Mouse (Mus musculus) liver, embryonic 15.5 days (tissue): ENCODE data around the gene Tcerg1l. TPM values are rescaled to one million over a fixed set of nuclear protein-coding genes. Genes with fewer than 3 reads are reported as not detected.

Source experiments
- ATAC-seq: fragments of 200-750 bp; cut with Nextera tagmentation; 2 replicates; pipeline ENCODE4 v1.8.0; 2017; ENCODE audit warnings: moderate number of reproducible peaks, mild to moderate bottlenecking, moderate library complexity; ENCODE audit not compliant: insufficient read depth
- H3K27ac ChIP-seq: fragments of 300-500 bp; sonication (generic); replicated peaks from 2 replicates; pipeline ENCODE4 v1.5.1; 2015; ENCODE audit warnings: mild to moderate bottlenecking, inconsistent platforms
- H3K27me3 ChIP-seq: fragments of 300-500 bp; sonication (generic); 2 replicates; pipeline ENCODE4 v1.6.1; 2015; ENCODE audit warnings: mild to moderate bottlenecking, inconsistent platforms
- H3K36me3 ChIP-seq: fragments of 300-500 bp; sonication (generic); replicated peaks from 2 replicates; pipeline ENCODE4 v1.6.1; 2015; ENCODE audit warnings: moderate library complexity, mild to moderate bottlenecking, inconsistent platforms
- H3K4me1 ChIP-seq: fragments of 300-500 bp; sonication (generic); replicated peaks from 2 replicates; pipeline ENCODE4 v1.6.1; 2015; ENCODE audit warnings: inconsistent platforms
- H3K4me2 ChIP-seq: fragments of 300-500 bp; sonication (generic); 2 replicates; pipeline ENCODE4 v1.6.1; 2015; ENCODE audit warnings: moderate library complexity, mild to moderate bottlenecking, inconsistent platforms
- H3K4me3 ChIP-seq: fragments of 300-500 bp; sonication (generic); replicated peaks from 2 replicates; pipeline ENCODE4 v1.5.1; 2015; ENCODE audit warnings: mild to moderate bottlenecking, inconsistent platforms
- H3K9ac ChIP-seq: fragments of 300-500 bp; sonication (generic); 2 replicates; pipeline ENCODE4 v1.6.1; 2015; ENCODE audit warnings: moderate library complexity, mild to moderate bottlenecking, inconsistent platforms
- H3K9me3 ChIP-seq: fragments of 300-500 bp; sonication (generic); replicated peaks from 2 replicates; pipeline ENCODE4 v1.6.1; 2016; ENCODE audit warnings: inconsistent platforms
- WGBS: fragments of 180-500 bp; shearing (Covaris S2); methylation state at CpG from one replicate; pipeline ENCODE4 v1.1.7; 2015; ENCODE audit warnings: mixed read lengths; ENCODE audit not compliant: insufficient replicate concordance; 5-methylcytosine and 5-hydroxymethylcytosine counted together
- polyA plus RNA-seq: library from polyadenylated mRNA; unstranded; fragments of >200 nt; fragmentation: Nextera tagmentation; extraction: Ambion mirVana; gene quantifications from 2 replicates; pipeline ENCODE4 v1.2.1, GENCODE M21; 2015

Tcerg1l gene
- polyA plus RNA-seq, 1 experiment from 2014 or later: not detected

- ATAC-seq: no peak
- WGBS: 63% methylated on average over 8 of the region's 8 CpGs
- H3K4me3 ChIP-seq: no peak overlapping the region
- no peaks in the 10 kb centered on the region for H3K36me3 ChIP-seq
- no peak overlapping the region for H3K9ac ChIP-seq
- H3K4me1 ChIP-seq: no peaks in the 10 kb centered on the region
- H3K27ac ChIP-seq: no peak overlapping the region
- no peaks in the 10 kb centered on the region for H3K9me3 ChIP-seq
- H3K4me2 ChIP-seq: no peak overlapping the region
- H3K27me3 ChIP-seq: no peaks in the 10 kb centered on the region
Observed at GRCm38 (mm10) chr7:138357475-138357874, 40.1 kb downstream of the Tcerg1l start.

- H3K9ac ChIP-seq: no peak overlapping the region
- H3K27me3 ChIP-seq: no peaks in the 10 kb centered on the region
- no peaks in the 10 kb centered on the region for H3K9me3 ChIP-seq
- no peak for ATAC-seq
- no peak overlapping the region for H3K4me2 ChIP-seq
- WGBS: 18% methylated on average over 2 of the region's 2 CpGs
- H3K4me1 ChIP-seq: no peaks in the 10 kb centered on the region
- no peak overlapping the region for H3K27ac ChIP-seq
- no peak overlapping the region for H3K4me3 ChIP-seq
- H3K36me3 ChIP-seq: no peaks in the 10 kb centered on the region
Observed at GRCm38 (mm10) chr7:138356655-138357449, 40.7 kb downstream of the Tcerg1l start.

- no peaks in the 10 kb centered on the region for H3K27me3 ChIP-seq
Observed at GRCm38 (mm10) chr7:138345451-138345850, 52.1 kb downstream of the Tcerg1l start.

GRCm38 (mm10) chr7:138338451-138338850, 59.1 kb downstream of the Tcerg1l start:
- Histone ChIP-seq H3K9me3 (no peaks in the 10 kb centered on the region), H3K4me1 (no peaks in the 10 kb centered on the region), H3K27ac (no peak overlapping the region), H3K4me3 (no peak overlapping the region), H3K4me2 (no peak overlapping the region), H3K27me3 (no peaks in the 10 kb centered on the region), H3K9ac (no peak overlapping the region), H3K36me3 (no peaks in the 10 kb centered on the region)
- 35% methylated on average over 4 of the region's 4 CpGs for WGBS
- ATAC-seq: no peak

More at GRCm38 (mm10) chr7:138345451-138345850, 52.1 kb downstream of the Tcerg1l start:
- Histone ChIP-seq H3K9me3 (no peaks in the 10 kb centered on the region), H3K4me2 (no peak overlapping the region), H3K36me3 (no peaks in the 10 kb centered on the region), H3K4me3 (no peak overlapping the region), H3K27ac (no peak overlapping the region), H3K4me1 (no peaks in the 10 kb centered on the region), H3K9ac (no peak overlapping the region)
- WGBS: 58% methylated on average over 6 of the region's 6 CpGs
- ATAC-seq: no peak

- no peak overlapping the region for H3K9ac ChIP-seq
- 48% methylated on average over 5 of the region's 5 CpGs for WGBS
- no peak overlapping the region for H3K4me2 ChIP-seq
- H3K36me3 ChIP-seq: no peaks in the 10 kb centered on the region
- H3K4me1 ChIP-seq: no peaks in the 10 kb centered on the region
- H3K27me3 ChIP-seq: no peaks in the 10 kb centered on the region
- no peak overlapping the region for H3K4me3 ChIP-seq
- H3K27ac ChIP-seq: no peak overlapping the region
- no peaks in the 10 kb centered on the region for H3K9me3 ChIP-seq
- no peak for ATAC-seq
Observed at GRCm38 (mm10) chr7:138337946-138338345, 59.6 kb downstream of the Tcerg1l start.

- no peaks in the 10 kb centered on the region for H3K27me3 ChIP-seq
- no peaks in the 10 kb centered on the region for H3K36me3 ChIP-seq
- no peaks in the 10 kb centered on the region for H3K9me3 ChIP-seq
- H3K27ac ChIP-seq: no peak overlapping the region
- H3K4me1 ChIP-seq: no peaks in the 10 kb centered on the region
- H3K4me2 ChIP-seq: no peak overlapping the region
- H3K4me3 ChIP-seq: no peak overlapping the region
- H3K9ac ChIP-seq: no peak overlapping the region
- ATAC-seq: no peak
- WGBS: 64% methylated on average over 4 of the region's 4 CpGs
Observed at GRCm38 (mm10) chr7:138332504-138333168, 64.9 kb downstream of the Tcerg1l start.

- no peak for ATAC-seq
- Histone ChIP-seq H3K36me3 (no peaks in the 10 kb centered on the region), H3K27me3 (no peaks in the 10 kb centered on the region), H3K4me1 (no peaks in the 10 kb centered on the region), H3K4me3 (no peak overlapping the region), H3K27ac (no peak overlapping the region), H3K4me2 (no peak overlapping the region), H3K9me3 (no peaks in the 10 kb centered on the region), H3K9ac (no peak overlapping the region)
- WGBS: 59% methylated on average over 3 of the region's 3 CpGs
Observed at GRCm38 (mm10) chr7:138331266-138331665, 66.3 kb downstream of the Tcerg1l start.

GRCm38 (mm10) chr7:138328637-138329036, 68.9 kb downstream of the Tcerg1l start:
- Histone ChIP-seq H3K27ac (no peak overlapping the region), H3K27me3 (no peaks in the 10 kb centered on the region), H3K4me1 (no peaks in the 10 kb centered on the region), H3K9me3 (no peaks in the 10 kb centered on the region), H3K4me2 (no peak overlapping the region), H3K36me3 (no peaks in the 10 kb centered on the region), H3K4me3 (no peak overlapping the region), H3K9ac (no peak overlapping the region)
- no peak for ATAC-seq
- WGBS: 66% methylated on average over 6 of the region's 6 CpGs

- H3K27me3 ChIP-seq: no peaks in the 10 kb centered on the region
- H3K9ac ChIP-seq: no peak overlapping the region
- no peak overlapping the region for H3K4me3 ChIP-seq
- no peak overlapping the region for H3K27ac ChIP-seq
- H3K4me2 ChIP-seq: no peak overlapping the region
- no peak for ATAC-seq
- no peaks in the 10 kb centered on the region for H3K9me3 ChIP-seq
- no peaks in the 10 kb centered on the region for H3K4me1 ChIP-seq
- whole genome bisulfite sequencing: 57% methylated on average over 3 of the region's 3 CpGs
- H3K36me3 ChIP-seq: no peaks in the 10 kb centered on the region
Observed at GRCm38 (mm10) chr7:138326760-138327159, 70.8 kb downstream of the Tcerg1l start.

GRCm38 (mm10) chr7:138313733-138314132, 83.8 kb downstream of the Tcerg1l start:
- ATAC-seq: no peak
- no peak overlapping the region for H3K27ac ChIP-seq
- 76% methylated on average over 1 of the region's 1 CpGs for WGBS
- no peak overlapping the region for H3K9ac ChIP-seq
- H3K9me3 ChIP-seq: no peaks in the 10 kb centered on the region
- H3K4me2 ChIP-seq: no peak overlapping the region
- no peaks in the 10 kb centered on the region for H3K4me1 ChIP-seq
- no peaks in the 10 kb centered on the region for H3K36me3 ChIP-seq
- H3K4me3 ChIP-seq: no peak overlapping the region
- H3K27me3 ChIP-seq: no peaks in the 10 kb centered on the region

- H3K4me3 ChIP-seq: no peak overlapping the region
- no peak for ATAC-seq
- H3K9me3 ChIP-seq: no peaks in the 10 kb centered on the region
- 36% methylated on average over 3 of the region's 3 CpGs for WGBS
- no peaks in the 10 kb centered on the region for H3K4me1 ChIP-seq
- no peaks in the 10 kb centered on the region for H3K27me3 ChIP-seq
- no peaks in the 10 kb centered on the region for H3K36me3 ChIP-seq
- no peak overlapping the region for H3K27ac ChIP-seq
- H3K9ac ChIP-seq: no peak overlapping the region
- H3K4me2 ChIP-seq: no peak overlapping the region
Observed at GRCm38 (mm10) chr7:138306126-138306525, 91.4 kb downstream of the Tcerg1l start.
